Mouse (Mus musculus): ENCODE measurements around the gene Gm13287. TPM values are rescaled to one million over a fixed set of nuclear protein-coding genes. Genes with fewer than 3 reads are reported as not detected.
A peak's percentile ranks its signal among the peaks of the same experiment; 100 is the strongest.
"Not testable (repeated sequence)": the region's sequence is repeated elsewhere in the genome, so short reads cannot be mapped to it uniquely, and the experiment has no call there.

The Gm13287 gene
- total RNA-seq (2014; fragmentation: Nextera tagmentation) = not detected in 2 replicates
- total RNA-seq (2017) = not detected in 2 replicates

- ATAC-seq (replicated peaks; ENCODE audit: low FRiP score, low TSS enrichment, poor library complexity, severe bottlenecking) = not testable (repeated sequence)
Measured at GRCm38 (mm10) chr4:88802954-88803353, at the start of gene Gm13287. Gene Gm13287, plus strand, starts transcription at chr4:88803254.

- not testable (repeated sequence) for ATAC-seq (replicated peaks; ENCODE audit: low FRiP score, low TSS enrichment, poor library complexity, severe bottlenecking)
Measured at GRCm38 (mm10) chr4:88754818-88755340, 48.2 kb upstream of the Gm13287 start, which contains the start of gene Gm13271. Gene Gm13271, plus strand, starts transcription at chr4:88754868.

- not testable (repeated sequence) for ATAC-seq (replicated peaks; ENCODE audit: low FRiP score, low TSS enrichment, poor library complexity, severe bottlenecking)
Measured at GRCm38 (mm10) chr4:88756581-88757513, 46.2 kb upstream of the Gm13287 start.

- ATAC-seq (replicated peaks; ENCODE audit: low FRiP score, low TSS enrichment, poor library complexity, severe bottlenecking) = peak; percentile 100
Measured at GRCm38 (mm10) chr4:88757628-88758031, 45.4 kb upstream of the Gm13287 start.

- not testable (repeated sequence) for ATAC-seq (replicated peaks; ENCODE audit: low FRiP score, low TSS enrichment, poor library complexity, severe bottlenecking)
Measured at GRCm38 (mm10) chr4:88758751-88759150, 44.3 kb upstream of the Gm13287 start.

- ATAC-seq (replicated peaks; ENCODE audit: low FRiP score, low TSS enrichment, poor library complexity, severe bottlenecking) = not testable (repeated sequence)
Measured at GRCm38 (mm10) chr4:88759610-88760268, 43.3 kb upstream of the Gm13287 start, which contains the start of gene Gm13283. Gene Gm13283, plus strand, starts transcription at chr4:88760119.

- ATAC-seq (replicated peaks; ENCODE audit: low FRiP score, low TSS enrichment, poor library complexity, severe bottlenecking) = not testable (repeated sequence)
Measured at GRCm38 (mm10) chr4:88760431-88760830, 42.6 kb upstream of the Gm13287 start.

GRCm38 (mm10) chr4:88761776-88762175, 41.3 kb upstream of the Gm13287 start:
- ATAC-seq (replicated peaks; ENCODE audit: low FRiP score, low TSS enrichment, poor library complexity, severe bottlenecking) = not testable (repeated sequence)

- not testable (repeated sequence) for ATAC-seq (replicated peaks; ENCODE audit: low FRiP score, low TSS enrichment, poor library complexity, severe bottlenecking)
Measured at GRCm38 (mm10) chr4:88762341-88762740, 40.7 kb upstream of the Gm13287 start.

- peak; percentile 83 for ATAC-seq (replicated peaks; ENCODE audit: low FRiP score, low TSS enrichment, poor library complexity, severe bottlenecking)
Measured at GRCm38 (mm10) chr4:88763384-88764018, 39.6 kb upstream of the Gm13287 start.

- ATAC-seq (replicated peaks; ENCODE audit: low FRiP score, low TSS enrichment, poor library complexity, severe bottlenecking) = not testable (repeated sequence)
Measured at GRCm38 (mm10) chr4:88773534-88773933, 29.5 kb upstream of the Gm13287 start, which contains the start of gene Gm13290. Gene Gm13290, plus strand, starts transcription at chr4:88773834.

GRCm38 (mm10) chr4:88776622-88777021, 26.4 kb upstream of the Gm13287 start, which contains the start of gene Gm13289:
Gene Gm13289, plus strand, starts transcription at chr4:88776922.
- ATAC-seq (replicated peaks; ENCODE audit: low FRiP score, low TSS enrichment, poor library complexity, severe bottlenecking) = not testable (repeated sequence)

- ATAC-seq (replicated peaks; ENCODE audit: low FRiP score, low TSS enrichment, poor library complexity, severe bottlenecking) = not testable (repeated sequence)
Measured at GRCm38 (mm10) chr4:88779550-88779949, 23.5 kb upstream of the Gm13287 start, which contains the start of gene Gm13272. Gene Gm13272, plus strand, starts transcription at chr4:88779850.

GRCm38 (mm10) chr4:88780320-88780719, 22.7 kb upstream of the Gm13287 start:
- ATAC-seq (replicated peaks; ENCODE audit: low FRiP score, low TSS enrichment, poor library complexity, severe bottlenecking) = not testable (repeated sequence)

GRCm38 (mm10) chr4:88781831-88782230, 21.2 kb upstream of the Gm13287 start, which contains the start of gene Ifnz:
Gene Ifnz, plus strand, starts transcription at chr4:88782131.
- ATAC-seq (replicated peaks; ENCODE audit: low FRiP score, low TSS enrichment, poor library complexity, severe bottlenecking) = not testable (repeated sequence)

GRCm38 (mm10) chr4:88782335-88782734, 20.7 kb upstream of the Gm13287 start:
- not testable (repeated sequence) for ATAC-seq (replicated peaks; ENCODE audit: low FRiP score, low TSS enrichment, poor library complexity, severe bottlenecking)

- ATAC-seq (replicated peaks; ENCODE audit: low FRiP score, low TSS enrichment, poor library complexity, severe bottlenecking) = not testable (repeated sequence)
Measured at GRCm38 (mm10) chr4:88785409-88785808, 17.6 kb upstream of the Gm13287 start, which contains the start of gene Gm13276. Gene Gm13276, plus strand, starts transcription at chr4:88785709.

- ATAC-seq (replicated peaks; ENCODE audit: low FRiP score, low TSS enrichment, poor library complexity, severe bottlenecking) = not testable (repeated sequence)
Measured at GRCm38 (mm10) chr4:88788402-88788801, 14.7 kb upstream of the Gm13287 start, which contains the start of gene Gm13277. Gene Gm13277, plus strand, starts transcription at chr4:88788632.

GRCm38 (mm10) chr4:88791250-88791649, 11.8 kb upstream of the Gm13287 start, which contains the start of gene Gm13278:
Gene Gm13278, plus strand, starts transcription at chr4:88791550.
- not testable (repeated sequence) for ATAC-seq (replicated peaks; ENCODE audit: low FRiP score, low TSS enrichment, poor library complexity, severe bottlenecking)
